Mouse (Mus musculus) liver, embryonic 11.5 days (tissue): ENCODE results near the gene Dusp10. TPM values are rescaled to one million over a fixed set of nuclear protein-coding genes. Genes with fewer than 3 reads are reported as not detected.

ENCODE experiments used
- ATAC-seq: fragments of 200-750 bp; cut with Nextera tagmentation; replicated peaks from 2 replicates; pipeline ENCODE4 v1.8.0; 2017; ENCODE audit warnings: moderate number of reproducible peaks, mild to moderate bottlenecking, moderate TSS enrichment, moderate library complexity; ENCODE audit not compliant: low FRiP score
- DNase-seq: peaks from one replicate; pipeline ENCODE4 v3.0.0-alpha.2; 2017; ENCODE audit warnings: low spot score
- H3K27ac ChIP-seq: fragments of 300-500 bp; sonication (generic); 2 replicates; pipeline ENCODE4 v1.5.1; 2014; ENCODE audit warnings: mild to moderate bottlenecking, low read depth, low read length, control low read depth
- H3K27me3 ChIP-seq: fragments of 300-500 bp; sonication (generic); replicated peaks from 2 replicates; pipeline ENCODE4 v1.6.1; 2014; ENCODE audit warnings: low read length, mixed read lengths; ENCODE audit not compliant: control insufficient read depth, insufficient read depth
- H3K36me3 ChIP-seq: fragments of 300-500 bp; sonication (generic); 2 replicates; pipeline ENCODE4 v1.6.1; 2014; ENCODE audit warnings: mild to moderate bottlenecking, low read length, moderate library complexity, mixed read lengths; ENCODE audit not compliant: control insufficient read depth, insufficient read depth
- H3K4me1 ChIP-seq: fragments of 300-500 bp; sonication (generic); replicated peaks from 2 replicates; pipeline ENCODE4 v1.6.1; 2014; ENCODE audit warnings: low read length, mixed read lengths; ENCODE audit not compliant: control insufficient read depth, insufficient read depth
- H3K4me2 ChIP-seq: fragments of 300-500 bp; sonication (generic); 2 replicates; pipeline ENCODE4 v1.6.1; 2014; ENCODE audit warnings: mild to moderate bottlenecking, control low read depth, moderate library complexity
- H3K4me3 ChIP-seq: fragments of 300-500 bp; sonication (generic); 2 replicates; pipeline ENCODE4 v1.5.1; 2014; ENCODE audit warnings: low read depth, low read length, control low read depth
- H3K9ac ChIP-seq: fragments of 300-500 bp; sonication (generic); 2 replicates; pipeline ENCODE4 v1.6.1; 2014; ENCODE audit warnings: low read depth, low read length, control low read depth
- H3K9me3 ChIP-seq: fragments of 300-500 bp; sonication (generic); 2 replicates; pipeline ENCODE4 v1.6.1; 2016; ENCODE audit warnings: low read length, inconsistent platforms, mixed read lengths; ENCODE audit not compliant: control insufficient read depth
- WGBS: fragments of 180-500 bp; shearing (Covaris S2); extraction: QIAGEN DNeasy Blood & Tissue Kit; methylation state at CpG from one replicate; pipeline ENCODE4 v1.1.7; 2014; 5-methylcytosine and 5-hydroxymethylcytosine counted together
- polyA plus RNA-seq: library from polyadenylated mRNA; unstranded; fragments of >200 nt; fragmentation: Nextera tagmentation; extraction: Ambion mirVana; gene quantifications from 2 replicates; pipeline ENCODE4 v1.2.1, GENCODE M21; 2014

Gene Dusp10
- polyA plus RNA-seq, 1 experiment from 2014 or later = 5.4 TPM

- H3K27ac ChIP-seq = no peak overlapping the region
- H3K4me2 ChIP-seq = no peak overlapping the region
- H3K36me3 ChIP-seq = no peaks in the 10 kb centered on the region
- ATAC-seq (0 out of 2 replicates have a peak, but pooled peaks have one; percentile 16), DNase-seq (no peak)
- no peak overlapping the region for H3K9ac ChIP-seq
- no peaks in the 10 kb centered on the region for H3K27me3 ChIP-seq
- 40% methylated on average over 6 of the region's 6 CpGs for WGBS
- peaks cover 12% of the 10 kb centered on the region for H3K4me1 ChIP-seq
- no peaks in the 10 kb centered on the region for H3K9me3 ChIP-seq
- H3K4me3 ChIP-seq = no peak overlapping the region
Observed at GRCm38 (mm10) chr1:184019722-184020107, 6.6 kb downstream of the Dusp10 start.

- no peaks in the 10 kb centered on the region for H3K27me3 ChIP-seq
- H3K4me3 ChIP-seq = no peak overlapping the region
- H3K4me2 ChIP-seq = no peak overlapping the region
- no peak overlapping the region for H3K27ac ChIP-seq
- no peaks in the 10 kb centered on the region for H3K36me3 ChIP-seq
- no peak for DNase-seq
- no peaks in the 10 kb centered on the region for H3K9me3 ChIP-seq
- no peak for ATAC-seq
- WGBS = 64% methylated on average over 2 of the region's 2 CpGs
- no peak overlapping the region for H3K9ac ChIP-seq
- H3K4me1 ChIP-seq = peaks cover 8% of the 10 kb centered on the region; the same call in 1 of the 2 replicates
Observed at GRCm38 (mm10) chr1:184023971-184024370, 10.9 kb downstream of the Dusp10 start.

- Histone ChIP-seq H3K4me3 (no peak overlapping the region), H3K36me3 (no peaks in the 10 kb centered on the region), H3K4me1 (peaks cover 3% of the 10 kb centered on the region; the same call in 1 of the 2 replicates), H3K27me3 (no peaks in the 10 kb centered on the region), H3K9me3 (no peaks in the 10 kb centered on the region), H3K9ac (no peak overlapping the region), H3K4me2 (no peak overlapping the region), H3K27ac (no peak overlapping the region)
- WGBS = 92% methylated on average over 2 of the region's 2 CpGs
- DNase-seq (no peak), ATAC-seq (no peak)
Observed at GRCm38 (mm10) chr1:184024631-184025030, 11.5 kb downstream of the Dusp10 start.

GRCm38 (mm10) chr1:184025079-184025478, 12.0 kb downstream of the Dusp10 start:
- WGBS = 82% methylated on average over 5 of the region's 5 CpGs
- no peak overlapping the region for H3K27ac ChIP-seq

GRCm38 (mm10) chr1:184027039-184027438, 13.9 kb downstream of the Dusp10 start:
- Histone ChIP-seq H3K4me2 (no peak overlapping the region), H3K27ac (no peak overlapping the region), H3K27me3 (no peaks in the 10 kb centered on the region), H3K4me3 (no peak overlapping the region), H3K36me3 (no peaks in the 10 kb centered on the region), H3K4me1 (no peaks in the 10 kb centered on the region), H3K9me3 (no peaks in the 10 kb centered on the region), H3K9ac (no peak overlapping the region)
- 84% methylated on average over 3 of the region's 3 CpGs for WGBS
- no peak for DNase-seq
- ATAC-seq = no peak

More at GRCm38 (mm10) chr1:184025079-184025478, 12.0 kb downstream of the Dusp10 start:
- no peaks in the 10 kb centered on the region for H3K36me3 ChIP-seq
- no peak overlapping the region for H3K9ac ChIP-seq
- H3K27me3 ChIP-seq = no peaks in the 10 kb centered on the region
- H3K4me3 ChIP-seq = no peak overlapping the region
- ATAC-seq (no peak), DNase-seq (no peak)
- no peaks in the 10 kb centered on the region for H3K9me3 ChIP-seq
- no peak overlapping the region for H3K4me2 ChIP-seq
- H3K4me1 ChIP-seq = no peaks in the 10 kb centered on the region

GRCm38 (mm10) chr1:184030070-184030802, 17.1 kb downstream of the Dusp10 start:
- no peak for ATAC-seq
- H3K27ac ChIP-seq = no peak overlapping the region
- no peaks in the 10 kb centered on the region for H3K36me3 ChIP-seq
- 84% methylated on average over 8 of the region's 8 CpGs for WGBS
- no peak overlapping the region for H3K4me2 ChIP-seq
- H3K27me3 ChIP-seq = no peaks in the 10 kb centered on the region
- H3K9ac ChIP-seq = no peak overlapping the region
- 0 out of 2 replicates have a peak, but pooled peaks cover 4% of the 10 kb centered on the region for H3K4me1 ChIP-seq
- no peak for DNase-seq
- H3K4me3 ChIP-seq = no peak overlapping the region
- no peaks in the 10 kb centered on the region for H3K9me3 ChIP-seq

- H3K9me3 ChIP-seq = no peaks in the 10 kb centered on the region
- WGBS = 27% methylated on average over 19 of the region's 19 CpGs
- peak overlapping the region; percentile 80 for H3K4me3 ChIP-seq
- H3K27ac ChIP-seq = peak overlapping the region; percentile 89
- 0 out of 2 replicates have a peak, but pooled peaks cover 4% of the 10 kb centered on the region for H3K4me1 ChIP-seq
- DNase-seq (no peak), ATAC-seq (no peak)
- no peaks in the 10 kb centered on the region for H3K27me3 ChIP-seq
- peak overlapping the region; percentile 92 for H3K9ac ChIP-seq
- peaks cover 3% of the 10 kb centered on the region for H3K36me3 ChIP-seq
- H3K4me2 ChIP-seq = peak overlapping the region; percentile 95
Observed at GRCm38 (mm10) chr1:184032682-184033389, 19.7 kb downstream of the Dusp10 start.

GRCm38 (mm10) chr1:184033390-184034010, 20.4 kb downstream of the Dusp10 start:
- H3K4me3 ChIP-seq = peak overlapping the region; percentile 80
- no peaks in the 10 kb centered on the region for H3K9me3 ChIP-seq
- no peaks in the 10 kb centered on the region for H3K27me3 ChIP-seq
- peaks cover 4% of the 10 kb centered on the region; the same call in 1 of the 2 replicates for H3K4me1 ChIP-seq
- under 1% methylated on average over 63 of the region's 63 CpGs for WGBS
- peak overlapping the region; percentile 95 for H3K4me2 ChIP-seq
- peak; percentile 63 for ATAC-seq
- peak overlapping the region; percentile 92 for H3K9ac ChIP-seq
- peaks cover 3% of the 10 kb centered on the region for H3K36me3 ChIP-seq
- no peak for DNase-seq
- peak overlapping the region; percentile 89 for H3K27ac ChIP-seq
